Mouse (Mus musculus): ENCODE measurements around the gene Hmgn1.

DNA sequence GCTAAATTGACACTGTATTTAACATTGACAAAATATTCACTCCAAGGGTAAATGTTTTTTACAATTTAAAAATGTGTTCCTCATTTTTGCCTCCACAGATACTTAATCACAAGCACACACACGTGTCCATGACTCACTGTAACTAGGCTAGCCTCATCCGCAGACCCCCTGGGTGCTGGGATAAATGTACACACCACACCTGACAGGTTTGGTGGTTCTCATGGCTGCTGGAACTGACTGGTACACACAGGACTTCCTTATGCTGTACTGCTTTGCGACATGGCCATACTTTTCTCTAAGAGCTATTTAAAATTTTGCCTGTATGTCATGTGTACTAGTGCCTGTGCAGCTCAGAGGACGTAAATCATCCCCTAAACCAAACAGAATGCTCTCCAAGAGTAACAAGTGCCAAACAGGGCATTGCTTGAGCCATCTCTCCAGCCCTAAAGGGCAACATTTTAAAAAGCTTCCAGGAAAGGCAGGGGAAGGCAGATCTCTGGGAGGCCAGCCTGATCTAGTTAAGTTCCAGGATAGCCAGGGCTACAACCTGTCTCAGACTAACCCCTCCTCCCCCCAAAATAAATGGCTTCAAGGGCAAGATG, 7.4 kb downstream of the Hmgn1 start:
- no peak for TF ChIP-seq FLI1 (IDR thresholded peaks at IDR 0.05; ENCODE audit: low read length)
- TF ChIP-seq GATA1 (IDR thresholded peaks at IDR 0.05; ENCODE audit: borderline replicate concordance, low read length): no peak
